Mouse (Mus musculus): ENCODE results near the gene Atxn2.

DNA sequence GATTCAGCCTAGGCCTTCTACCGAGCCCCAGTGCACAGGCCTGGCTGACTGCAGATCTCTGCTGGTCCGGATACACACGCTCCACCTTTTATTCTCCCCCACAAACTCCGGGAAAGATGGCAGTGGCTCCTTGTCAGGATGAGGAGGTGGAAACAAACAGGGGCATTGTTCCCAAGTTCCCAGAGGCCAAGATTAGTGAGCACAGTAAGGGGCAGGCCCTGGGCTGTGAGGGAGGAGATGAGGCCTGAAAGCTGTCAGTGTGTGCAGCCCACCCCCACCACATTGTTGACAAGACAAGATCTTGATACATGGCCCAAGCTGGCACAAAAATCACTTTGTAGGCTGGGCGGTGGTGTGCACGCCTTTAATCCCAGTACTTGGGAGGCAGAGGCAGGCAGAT is 14.4 kb upstream of the Atxn2 start:
- TF ChIP-seq GATA1 (IDR thresholded peaks at IDR 0.05; ENCODE audit: low read length) (no peak), TAL1 (IDR thresholded peaks at IDR 0.05; ENCODE audit: low read length) (no peak)

Measured in erythroblast, embryonic 14.5 days (primary cell).